Mouse (Mus musculus): ENCODE data around the gene Fut4.

Gene Fut4

DNA sequence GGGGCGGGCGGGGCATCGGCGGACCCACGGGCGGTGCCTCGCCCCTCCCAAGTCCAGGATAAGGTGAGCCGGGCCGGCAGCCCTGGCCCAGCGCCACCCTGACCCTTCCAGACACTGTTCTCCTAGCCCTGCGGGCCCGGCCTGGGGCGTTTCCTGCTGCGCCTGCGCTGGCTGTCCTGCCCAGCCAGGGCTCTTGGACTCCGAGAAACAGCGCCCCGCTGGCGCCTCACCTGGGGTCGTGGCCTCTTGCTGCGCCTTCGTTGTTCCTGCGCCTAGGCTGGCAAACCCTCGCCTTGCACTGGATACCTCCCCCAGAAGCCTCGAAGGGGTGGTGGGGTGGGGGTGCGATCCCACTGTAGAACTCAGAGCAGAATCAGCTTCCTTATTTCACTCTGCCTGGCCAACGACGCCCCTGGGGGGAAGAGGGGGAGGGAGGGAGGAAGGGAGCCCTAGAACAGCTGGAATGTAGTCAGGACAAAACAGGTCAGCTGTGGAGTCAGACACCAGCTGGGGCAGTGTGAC is at the start of gene Fut4:
Gene Fut4, minus strand, starts transcription at position 393 of the 522 bp plus-strand sequence.
- peak; percentile 66 for DNase-seq (ENCODE audit: low spot score)

DNA sequence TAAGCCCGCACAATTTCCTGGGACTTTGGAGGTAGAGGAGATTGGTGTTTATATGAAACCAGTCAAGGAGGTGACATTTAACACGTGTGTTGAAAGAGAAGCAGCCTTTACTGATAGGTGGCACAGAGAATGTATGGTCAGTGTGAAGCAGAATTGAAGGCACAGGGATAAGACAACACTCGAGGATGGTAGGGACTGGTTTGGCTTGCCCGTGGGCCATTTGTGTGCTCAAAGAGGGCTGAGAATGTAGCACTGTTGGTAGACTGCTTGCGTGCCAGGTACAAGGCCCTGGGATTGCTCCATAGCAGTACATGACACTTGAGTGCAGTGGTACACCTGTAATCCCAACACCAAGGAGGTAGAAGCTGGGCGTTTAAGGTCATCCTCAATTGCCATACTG is 35.2 kb upstream of the Fut4 start:
- no peak for DNase-seq (ENCODE audit: low spot score)

DNA sequence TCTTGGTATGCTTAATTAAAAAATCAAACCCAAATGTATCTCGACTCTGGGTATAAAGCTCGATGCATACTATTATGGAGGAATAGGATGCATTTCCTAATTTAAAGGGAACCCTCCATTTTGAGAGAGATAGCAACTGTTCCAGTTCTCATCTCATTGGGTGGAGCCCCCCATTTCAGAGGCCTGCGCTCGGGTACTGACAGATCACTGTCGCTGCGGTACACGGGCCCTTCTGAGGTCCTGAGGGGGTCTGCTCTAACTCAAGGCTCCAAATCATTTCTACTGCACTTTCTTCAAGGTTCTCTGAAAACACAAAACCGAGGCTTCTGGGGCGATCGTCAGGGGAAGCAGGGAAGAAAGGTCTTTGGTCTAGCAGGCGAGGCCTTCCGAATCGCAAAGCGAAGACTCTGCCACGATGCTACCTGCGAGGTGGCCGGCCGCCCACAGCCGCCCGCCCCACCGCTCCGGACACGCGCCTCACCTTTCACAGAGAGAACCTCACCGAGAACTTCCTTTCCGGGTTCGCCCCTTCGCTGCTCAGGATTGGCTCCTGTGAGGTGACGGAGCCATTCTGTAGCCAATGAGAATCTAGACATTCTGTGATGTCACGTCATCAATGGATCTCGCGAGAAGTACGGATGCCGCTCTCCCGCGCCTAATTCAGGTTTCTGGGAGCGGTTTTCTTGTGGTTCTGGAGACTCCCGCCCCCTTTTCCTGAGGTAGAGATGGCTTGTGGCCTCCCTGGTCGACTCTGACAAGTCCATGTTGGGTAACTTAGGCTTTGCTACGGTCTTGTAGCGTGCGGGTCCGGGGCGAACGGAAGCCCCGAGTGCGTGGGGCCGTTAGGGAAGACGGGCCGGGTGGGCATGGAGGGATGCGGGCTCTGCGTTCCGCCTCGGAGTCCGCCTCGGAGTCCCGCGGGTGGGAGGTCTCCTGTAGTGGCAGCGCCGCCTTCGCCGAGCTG is 32.1 kb upstream of the Fut4 start, which contains the start of the genes Mre11a and Ankrd49:
Gene Mre11a, plus strand, starts transcription at position 616 of the 964 bp plus-strand sequence.
Gene Ankrd49, minus strand, starts transcription at position 818 of the 964 bp plus-strand sequence.
- peak; percentile 100 for DNase-seq (ENCODE audit: low spot score)

DNA sequence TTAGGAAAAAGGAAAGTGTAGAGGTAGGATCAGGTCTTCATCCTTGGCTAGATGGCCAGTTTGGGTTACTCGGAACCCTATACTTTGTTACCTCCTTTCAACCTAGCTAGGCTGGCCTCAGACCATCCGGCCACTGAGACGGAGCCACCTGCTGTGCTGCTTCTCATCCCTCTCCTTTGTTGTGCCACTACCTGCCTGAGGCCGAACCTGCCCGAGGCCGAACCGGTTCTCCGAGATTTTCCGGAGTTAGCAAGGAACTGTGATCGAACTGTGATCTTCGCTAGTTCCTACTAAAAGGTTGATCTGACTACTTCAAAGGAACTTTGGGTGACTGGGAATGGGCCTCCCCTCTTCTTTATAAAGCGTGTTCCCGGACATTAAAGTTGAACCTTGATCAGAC is 26.1 kb upstream of the Fut4 start:
- no peak for DNase-seq (ENCODE audit: low spot score)

DNA sequence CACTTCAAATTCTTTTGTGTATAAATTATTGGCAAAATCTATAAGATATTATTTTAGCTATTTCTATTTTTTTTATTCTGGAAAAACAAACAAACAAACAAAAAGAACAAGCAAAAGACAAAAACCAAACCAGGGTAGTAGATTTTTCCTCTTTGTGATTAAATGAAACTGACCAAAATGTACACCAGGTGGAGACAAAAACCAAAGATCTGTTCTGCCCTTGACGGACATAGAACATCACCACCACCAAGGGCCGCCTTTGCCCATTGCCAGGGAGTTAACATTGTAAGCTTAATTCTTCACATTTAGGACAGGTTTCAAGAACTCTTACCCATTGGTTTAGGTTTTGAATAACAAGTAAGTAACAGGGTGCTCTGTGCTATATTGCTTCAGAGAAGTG is 21.6 kb upstream of the Fut4 start:
- DNase-seq (ENCODE audit: low spot score), result no peak

DNA sequence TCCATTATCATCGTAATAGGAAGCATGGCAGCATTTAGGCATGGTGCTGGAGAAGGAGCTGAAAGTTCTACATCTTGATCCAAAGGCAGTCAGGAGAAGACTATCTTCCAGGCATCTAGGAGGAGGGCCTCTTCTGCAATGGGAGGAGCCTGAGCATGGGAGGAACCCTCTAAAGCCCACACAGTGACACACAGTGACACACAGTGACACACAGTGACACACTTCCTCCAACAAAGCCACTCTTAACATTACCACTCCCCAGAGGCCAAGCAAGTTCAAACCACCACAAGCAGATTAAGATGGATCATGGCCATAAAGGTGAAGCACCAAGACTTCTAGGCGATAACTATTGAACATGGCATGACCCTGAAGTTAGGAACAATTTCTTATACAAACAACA is 19.9 kb upstream of the Fut4 start:
- DNase-seq (ENCODE audit: low spot score), result no peak

DNA sequence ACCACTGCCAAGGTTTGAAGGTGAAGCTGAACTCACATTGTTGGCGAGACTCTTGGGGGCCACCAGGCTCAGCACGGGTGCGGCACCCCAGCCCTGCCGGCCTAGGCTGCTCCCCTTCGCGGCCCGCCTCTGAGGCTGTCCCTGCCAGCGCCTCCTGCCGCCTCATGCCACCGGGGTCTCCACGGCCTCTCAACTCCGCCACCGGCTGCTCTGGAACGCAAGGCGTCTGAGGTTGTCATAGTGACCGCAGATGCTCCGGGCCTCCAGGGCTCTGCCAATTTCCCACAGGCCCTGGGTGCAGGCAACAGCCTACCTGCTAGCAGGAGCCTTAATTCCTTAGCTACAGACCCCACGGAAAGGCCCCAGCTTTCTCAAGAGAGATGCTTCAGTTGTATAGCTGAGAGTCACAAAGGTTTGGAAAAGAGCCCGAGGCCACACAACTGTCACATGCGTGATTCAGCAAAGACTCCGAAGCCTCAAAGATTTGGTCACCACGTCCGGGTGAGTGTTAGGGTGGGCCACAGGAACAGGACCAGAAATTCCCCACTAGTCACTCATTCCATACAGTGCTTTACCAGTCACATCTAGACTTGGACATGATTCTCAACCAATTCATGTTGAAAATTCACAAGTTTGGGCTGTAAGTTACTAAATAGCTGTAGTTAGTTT is 18.7 kb upstream of the Fut4 start, which contains the start of gene 1700012B09Rik:
Gene 1700012B09Rik, minus strand, starts transcription at position 228 of the 669 bp plus-strand sequence.
- DNase-seq (ENCODE audit: low spot score), result peak; percentile 53

DNA sequence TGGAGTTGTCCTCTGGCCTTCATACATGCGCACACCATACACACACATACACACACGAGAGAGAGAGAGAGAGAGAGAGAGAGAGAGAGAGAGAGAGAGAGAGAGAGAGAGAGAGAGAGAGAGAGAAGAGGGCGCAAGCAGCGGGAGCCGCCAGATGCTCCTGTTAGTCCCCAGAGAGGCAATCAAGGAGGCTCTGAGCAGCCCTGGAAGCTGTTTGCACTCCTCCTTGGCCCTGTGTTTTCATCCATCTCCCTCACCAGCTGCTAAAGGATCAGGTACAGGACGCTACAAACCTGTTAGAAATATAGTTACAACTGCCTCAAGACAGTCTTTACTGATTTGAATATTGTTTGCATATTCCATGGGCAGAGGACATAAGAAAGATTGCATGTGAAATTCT is 17.6 kb upstream of the Fut4 start:
- DNase-seq (ENCODE audit: low spot score), result no peak

DNA sequence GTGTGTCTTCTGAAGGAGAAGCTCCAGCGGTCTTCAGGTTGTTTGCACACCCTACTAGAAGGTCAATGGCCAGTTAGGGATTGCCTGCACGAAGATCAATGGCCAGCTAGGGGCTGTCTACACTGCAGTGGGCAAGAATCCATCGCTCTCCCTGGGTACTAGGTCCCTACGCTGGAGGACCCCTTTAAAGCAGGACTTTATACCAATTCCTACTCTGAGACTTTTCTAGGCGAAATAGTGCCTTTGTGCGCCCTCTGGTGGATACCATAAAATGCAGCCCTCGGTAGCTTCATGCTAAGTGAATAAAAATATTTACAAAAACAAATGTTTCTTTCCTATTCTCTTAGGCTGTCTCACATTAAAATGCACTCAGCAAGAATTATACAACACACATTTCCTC is 12.6 kb upstream of the Fut4 start:
- peak; percentile 76 for DNase-seq (ENCODE audit: low spot score)

DNA sequence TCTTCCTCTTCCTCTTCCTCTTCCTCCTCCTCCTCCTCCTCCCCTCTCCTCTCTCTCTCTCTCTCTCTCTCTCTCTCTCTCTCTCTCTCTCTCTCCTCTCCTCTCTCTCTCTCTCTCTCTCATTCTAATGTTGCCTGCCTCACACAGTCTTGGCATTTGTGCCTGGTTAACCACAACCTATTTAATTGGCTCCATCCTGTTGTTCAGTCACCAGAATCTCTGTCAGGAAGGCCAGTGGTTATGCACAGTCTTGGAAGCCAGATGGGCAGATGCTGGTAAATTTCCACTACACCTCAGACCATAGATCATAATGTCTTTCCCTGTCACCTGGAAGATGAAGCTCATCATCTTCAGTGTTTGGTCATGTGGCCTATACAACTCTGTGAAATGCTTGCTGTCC is 7.1 kb upstream of the Fut4 start:
- no peak for DNase-seq (ENCODE audit: low spot score)

DNA sequence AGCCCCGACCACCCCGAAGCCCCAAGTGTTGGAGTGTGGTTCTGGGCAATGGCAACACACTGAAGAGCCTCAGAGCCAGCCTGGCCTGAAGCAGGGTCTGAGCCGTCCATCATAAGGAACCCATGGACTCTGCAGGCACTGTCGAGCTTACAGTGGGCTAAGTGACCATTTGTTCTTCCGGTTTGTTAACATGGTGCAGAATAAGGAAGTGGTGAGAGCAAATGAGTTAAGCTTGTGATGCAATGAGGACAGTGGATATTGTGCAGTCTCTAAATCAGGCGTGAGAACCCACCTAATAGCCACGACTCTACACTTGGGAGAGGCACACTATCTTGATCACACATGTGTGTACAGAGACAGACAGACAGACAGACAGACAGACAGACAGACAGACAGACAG is 6.4 kb upstream of the Fut4 start:
- no peak for DNase-seq (ENCODE audit: low spot score)

DNA sequence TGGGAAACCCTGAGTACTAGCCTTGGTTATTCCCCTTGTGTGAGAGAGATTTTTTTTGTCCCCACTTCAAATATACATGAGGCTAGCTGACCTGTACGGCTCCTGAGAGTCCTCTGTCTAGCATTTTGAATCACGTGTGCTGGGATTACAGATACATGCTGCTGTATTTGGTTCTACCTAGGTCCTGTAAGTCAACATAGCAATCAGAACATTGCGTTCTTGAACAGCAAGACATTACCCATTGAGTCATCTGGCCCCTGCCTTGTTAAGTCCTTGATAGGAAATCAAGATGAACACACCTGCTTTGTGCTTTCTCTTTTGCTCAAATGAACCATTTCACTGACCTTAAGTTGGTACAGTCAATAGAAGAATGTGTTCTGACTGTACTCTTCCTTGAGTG is 2.3 kb upstream of the Fut4 start:
- no peak for DNase-seq (ENCODE audit: low spot score)

DNA sequence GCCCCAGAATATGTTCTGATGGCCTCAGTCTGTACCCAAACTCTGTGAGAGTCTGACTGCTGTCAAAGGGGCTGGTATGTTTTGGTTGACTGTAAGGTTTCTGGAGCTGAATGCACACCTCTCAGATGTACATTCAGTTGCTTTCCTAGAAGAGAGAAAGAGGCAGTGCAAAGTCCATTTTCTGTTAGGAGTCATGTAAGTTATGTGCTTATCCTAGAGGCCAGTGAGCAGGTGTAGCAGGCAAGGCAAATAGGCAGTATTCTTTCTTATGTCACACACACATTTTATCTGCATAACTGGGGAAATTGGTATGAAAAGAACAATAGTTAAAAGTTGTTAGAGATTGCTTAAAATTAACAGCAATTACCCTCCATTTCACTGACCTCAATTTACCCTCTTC is 1.8 kb upstream of the Fut4 start:
- no peak for DNase-seq (ENCODE audit: low spot score)

DNA sequence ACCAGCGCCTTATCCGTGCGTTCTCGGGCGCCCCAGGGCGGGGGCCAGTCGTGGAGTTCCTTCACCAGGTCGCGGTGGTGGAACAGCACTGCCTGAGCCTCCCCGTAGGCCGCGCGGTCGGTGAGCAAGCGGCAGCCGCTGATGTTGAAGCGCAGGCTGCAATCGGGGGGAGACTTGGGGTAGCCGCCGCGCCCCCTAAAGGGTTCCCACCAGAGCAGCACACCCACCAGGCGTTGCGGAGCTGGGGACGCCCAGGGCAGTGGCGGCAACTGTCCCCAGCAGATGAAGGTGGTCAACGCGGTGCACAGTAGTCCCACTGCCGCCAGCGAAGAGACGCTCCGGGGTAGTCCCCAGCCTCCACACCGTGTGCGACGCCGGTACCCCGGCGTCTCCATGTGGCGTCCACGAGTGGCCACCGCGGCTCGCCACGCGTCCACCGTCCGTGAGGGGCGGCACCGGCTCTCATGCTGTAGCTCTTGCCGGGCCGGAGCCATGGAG is 641 bp downstream of the Fut4 start:
- DNase-seq (ENCODE audit: low spot score), result peak; percentile 34

DNA sequence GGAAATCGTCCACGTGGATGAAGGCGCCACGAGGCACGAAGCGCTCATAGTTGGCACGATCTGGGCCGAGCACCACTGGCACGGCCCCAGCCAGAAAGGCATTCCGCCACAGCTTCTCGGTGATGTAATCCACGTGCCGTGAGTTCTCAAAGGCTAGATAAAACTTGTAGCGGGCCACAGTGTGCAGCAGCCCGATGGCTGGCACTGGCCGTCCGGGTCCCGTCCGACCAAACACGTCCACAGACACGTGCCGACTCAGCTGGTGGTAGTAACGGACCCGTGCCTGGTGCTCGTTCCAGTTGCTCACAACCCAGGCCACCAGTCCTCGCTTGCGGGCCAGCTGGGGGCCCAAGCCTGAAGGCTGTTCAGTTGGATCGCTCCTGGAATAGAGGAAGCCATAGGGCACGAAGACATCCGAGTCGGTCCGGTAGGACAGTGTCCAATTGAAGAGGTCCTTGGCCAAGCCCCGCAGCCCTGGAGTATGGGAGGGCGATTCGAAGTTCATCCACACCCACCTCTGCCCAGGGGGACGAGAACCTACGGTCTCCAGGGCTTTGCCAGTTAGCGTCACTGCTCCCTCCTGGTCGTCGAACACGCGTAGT is 1.2 kb downstream of the Fut4 start:
- no peak for DNase-seq (ENCODE audit: low spot score)

DNA sequence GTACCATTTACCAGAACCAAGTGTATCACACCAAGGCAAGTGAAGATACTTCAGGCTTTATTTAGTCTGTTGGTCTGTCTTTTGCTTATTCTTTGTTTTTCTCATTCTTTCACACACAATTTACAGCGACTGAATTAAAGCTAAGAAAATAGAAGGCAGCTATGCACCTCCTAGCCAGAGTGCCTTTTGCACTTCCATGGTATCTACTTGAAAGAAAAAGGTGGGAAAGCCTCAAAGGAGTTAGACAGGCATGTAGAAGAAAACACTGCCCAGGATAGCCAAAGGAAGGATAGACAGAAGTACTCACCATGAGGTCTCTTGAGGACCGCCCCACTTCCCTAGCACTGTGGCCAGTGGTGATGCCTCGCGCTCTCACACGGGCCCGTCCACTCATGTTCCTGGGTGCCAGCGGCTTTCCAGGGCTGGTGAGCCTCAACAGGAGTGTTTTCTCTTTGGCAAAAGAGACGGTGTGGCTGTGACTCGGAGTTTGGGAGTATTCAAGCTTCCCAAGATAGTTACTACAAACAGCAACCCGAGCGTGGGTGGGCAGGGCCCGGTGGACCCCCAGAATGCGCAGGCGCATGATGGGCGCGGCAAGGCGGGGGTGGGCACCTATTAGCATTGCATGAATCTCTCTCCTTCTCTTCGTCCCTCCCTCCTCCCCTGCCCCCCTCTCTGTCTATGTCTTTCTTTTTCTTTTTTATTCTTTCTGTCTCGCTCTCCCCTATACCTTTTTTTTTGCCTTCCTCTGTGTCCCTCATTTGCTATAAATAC is 11.9 kb downstream of the Fut4 start, which contains the start of gene Piwil4:
Gene Piwil4, minus strand, starts transcription at position 583 of the 774 bp plus-strand sequence.
- no peak for DNase-seq (ENCODE audit: low spot score)

DNA sequence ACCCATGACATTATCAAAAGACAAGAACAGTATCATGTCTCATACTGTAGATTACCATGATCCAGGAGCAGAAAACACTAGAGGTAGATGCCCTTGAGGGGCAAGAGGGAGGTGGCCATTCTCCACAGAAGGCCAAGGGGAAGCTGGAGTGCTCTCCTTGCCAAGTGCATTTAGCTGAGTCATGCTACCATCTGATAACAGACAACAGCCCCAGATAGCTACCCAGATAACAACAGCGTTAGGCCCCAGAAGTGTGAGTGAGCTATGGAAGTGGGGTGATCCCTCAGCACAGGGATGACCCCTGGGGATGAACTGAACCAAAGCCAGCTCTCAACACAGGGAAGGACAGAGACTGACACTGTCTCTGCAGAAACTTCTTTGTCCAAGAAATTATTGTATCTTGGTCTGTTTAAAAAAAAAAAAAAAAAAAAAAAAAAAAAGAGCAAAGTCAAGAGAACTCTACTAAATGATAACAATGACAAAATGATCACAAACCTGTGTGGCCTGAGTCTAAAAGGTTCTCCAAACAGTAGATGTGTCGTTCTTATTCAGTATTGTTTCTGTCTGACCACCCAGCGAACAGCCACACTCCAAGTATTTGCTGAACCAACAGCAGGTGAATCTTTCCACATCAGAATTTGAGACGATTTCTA is 12.6 kb downstream of the Fut4 start:
- no peak for DNase-seq (ENCODE audit: low spot score)

DNA sequence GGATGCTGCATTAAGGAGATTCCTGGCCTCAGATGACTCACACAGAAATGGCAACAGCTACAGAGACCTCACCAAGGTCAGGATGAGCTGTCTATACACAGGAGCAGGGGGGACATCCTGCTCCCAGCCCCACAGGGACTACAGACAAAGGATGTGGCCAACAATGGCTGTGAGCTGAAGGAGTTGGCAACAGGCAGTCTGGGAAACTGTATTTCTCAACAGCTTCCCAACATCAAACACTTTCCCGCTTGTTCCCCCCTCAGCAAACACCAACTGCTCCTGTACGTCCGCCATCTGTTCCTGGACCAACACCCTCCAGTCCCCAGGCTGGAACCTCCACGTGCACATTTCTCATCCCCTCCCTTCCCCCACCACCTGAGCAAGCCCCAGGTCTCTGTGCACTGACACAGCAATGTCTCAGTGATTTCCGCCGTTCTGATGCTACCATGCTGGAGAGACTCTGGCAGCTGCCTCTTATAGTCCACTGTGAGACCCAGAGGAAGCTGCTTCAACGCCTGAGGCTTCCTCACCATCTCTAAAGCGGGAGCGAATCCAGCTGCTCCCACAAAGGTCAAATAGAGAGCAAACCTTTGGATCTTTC is 21.2 kb downstream of the Fut4 start:
- peak; percentile 65 for DNase-seq (ENCODE audit: low spot score)

DNA sequence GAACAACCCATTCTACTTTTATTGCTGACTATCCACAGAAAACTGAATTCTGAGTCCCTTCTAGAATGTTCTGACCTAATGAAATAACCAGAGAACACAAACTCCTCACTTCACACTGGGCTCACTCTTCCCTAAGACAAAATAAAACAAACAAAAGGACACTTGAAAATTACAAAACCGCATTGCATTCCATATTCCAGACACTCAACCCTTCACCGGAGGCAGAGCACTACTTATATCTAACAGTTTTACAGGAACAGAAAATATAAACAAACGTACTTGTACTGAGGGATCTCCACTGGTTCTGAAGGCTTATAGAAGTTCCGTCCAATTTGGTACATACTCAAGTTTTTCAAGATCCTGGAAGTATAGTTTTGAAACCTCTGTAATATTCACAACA is 23.8 kb downstream of the Fut4 start:
- DNase-seq (ENCODE audit: low spot score), result no peak

DNA sequence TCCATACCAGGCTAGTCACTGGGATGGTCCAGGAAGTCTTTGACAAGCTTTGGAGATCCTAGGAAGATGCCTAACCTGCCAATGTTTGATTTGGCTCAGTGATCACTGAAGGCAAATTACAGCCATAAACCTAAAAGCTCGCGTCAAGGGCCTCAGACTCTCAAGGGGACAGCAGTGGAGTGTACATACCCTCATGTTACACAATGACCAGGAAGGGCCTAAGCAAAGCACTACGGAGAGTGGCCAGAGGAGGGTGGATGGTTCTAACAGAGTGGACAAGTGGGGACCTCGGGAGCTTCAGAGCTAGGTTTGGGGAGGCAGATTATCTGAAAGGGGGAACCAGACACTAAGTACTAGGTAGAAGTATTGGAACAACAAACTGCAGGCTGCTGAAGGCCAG is 25.6 kb downstream of the Fut4 start:
- DNase-seq (ENCODE audit: low spot score), result no peak

Data from embryo, embryonic 10 days (tissue).